Mouse (Mus musculus): ENCODE measurements around the gene Itga8.

DNA sequence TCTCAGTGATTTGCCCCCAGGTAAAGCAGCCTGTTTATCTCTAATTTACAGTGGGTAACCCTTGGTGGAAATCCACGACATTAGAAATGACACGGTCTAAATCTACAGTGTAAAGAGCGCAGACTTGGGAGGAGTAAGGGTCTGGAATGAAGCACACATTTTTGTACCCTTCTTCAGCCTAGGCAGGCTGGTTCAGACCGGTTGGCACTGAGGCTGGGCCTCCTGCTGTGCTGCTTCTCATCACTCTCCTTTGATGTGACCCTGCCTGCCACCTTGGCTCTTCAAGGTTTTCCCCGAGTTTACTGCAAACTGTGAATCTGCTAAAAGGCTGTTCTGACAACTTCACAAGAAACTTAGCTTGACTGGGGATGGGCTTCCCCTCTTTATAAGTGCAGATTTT lies 95.8 kb downstream of the Itga8 start:
- no peak for TF ChIP-seq EP300 (IDR thresholded peaks at IDR 0.05)
- no peak for TF ChIP-seq CTCF (IDR thresholded peaks at IDR 0.05)
